7 mouse cellular contexts compared by ENCODE assay signal in the genomic region with DNA sequence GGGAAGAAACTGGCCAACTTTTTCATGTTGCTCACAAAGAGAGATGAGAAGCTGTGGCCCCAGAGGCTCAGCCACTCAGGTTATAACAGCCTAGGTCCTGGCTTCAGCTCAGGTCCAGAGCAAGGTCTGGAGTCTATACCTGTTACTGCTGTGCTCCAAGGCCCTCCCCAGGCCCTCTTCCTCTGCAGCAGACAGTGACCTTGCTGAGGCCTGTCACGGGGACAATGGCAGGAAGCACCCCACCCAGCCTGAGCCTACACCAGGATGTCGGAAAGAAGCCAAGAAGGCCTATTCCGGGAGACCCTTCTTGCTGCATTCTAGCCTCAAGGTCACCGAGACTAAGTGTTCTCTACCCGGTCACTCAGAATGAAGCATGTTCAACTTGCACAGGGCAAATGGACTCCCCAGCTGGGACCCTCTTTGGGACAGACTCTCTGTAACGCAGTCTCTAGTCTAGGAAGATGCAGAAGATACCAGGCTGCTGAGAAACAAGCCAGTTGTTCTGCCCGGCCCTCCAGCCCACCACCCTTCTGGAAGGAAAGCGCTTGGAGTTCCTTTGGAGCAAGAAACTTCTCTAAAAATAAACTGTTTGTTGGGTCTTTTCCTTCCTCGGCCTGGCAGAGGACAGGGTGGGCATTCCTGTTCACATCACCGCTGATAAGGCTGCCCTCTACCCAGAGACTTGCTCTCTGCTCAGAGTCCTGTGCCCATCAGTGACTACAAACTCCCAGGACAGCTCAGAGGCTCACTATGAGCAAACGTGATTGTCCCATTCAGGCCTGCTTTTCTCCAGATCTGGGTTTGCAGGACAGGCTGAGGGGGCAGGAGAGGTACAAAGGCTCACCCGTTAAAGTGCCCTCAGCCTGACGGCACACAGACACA. TPM values are rescaled to one million over a fixed set of nuclear protein-coding genes. Genes with fewer than 3 reads are reported as not detected.
DNase-seq lines count a peak whose midpoint lies in the region; ATAC-seq lines count a peak whose summit lies in the region.

No protein-coding gene starts in this region.

- peaks cover 19% of the 10 kb centered on the region; the same call in 1 of the 2 replicates for H3K36me3 ChIP-seq in embryonic facial prominence, embryonic 10.5 days (replicated peaks)
- no peaks in the 10 kb centered on the region for H3K36me3 ChIP-seq in hindbrain, embryonic 12.5 days
- H3K36me3 ChIP-seq in limb, embryonic 13.5 days, result peaks cover 13% of the 10 kb centered on the region
- H3K36me3 ChIP-seq in stomach, embryonic 14.5 days (ENCODE audit: control insufficient read depth, insufficient read depth, low read length), result no peaks in the 10 kb centered on the region

- ATAC-seq in hindbrain, embryonic 12.5 days (ENCODE audit: low FRiP score), result no peak
- ATAC-seq in limb, embryonic 13.5 days (ENCODE audit: low FRiP score, low read depth), result no peak
- no peak for ATAC-seq in stomach, embryonic 14.5 days (ENCODE audit: insufficient number of reproducible peaks, insufficient read depth, low FRiP score, low read depth)

- no peaks in the 10 kb centered on the region for H3K27me3 ChIP-seq in embryonic facial prominence, embryonic 10.5 days (replicated peaks; ENCODE audit: low read depth, poor library complexity, severe bottlenecking)
- H3K27me3 ChIP-seq in hindbrain, embryonic 12.5 days, result peaks cover 2% of the 10 kb centered on the region; the same call in 1 of the 2 replicates
- no peaks in the 10 kb centered on the region for H3K27me3 ChIP-seq in limb, embryonic 13.5 days
- no peaks in the 10 kb centered on the region for H3K27me3 ChIP-seq in stomach, embryonic 14.5 days (ENCODE audit: control insufficient read depth, insufficient read depth, low read length)

- no peak overlapping the region for H3K4me3 ChIP-seq in embryonic facial prominence, embryonic 10.5 days
- no peak overlapping the region for H3K4me3 ChIP-seq in hindbrain, embryonic 12.5 days
- H3K4me3 ChIP-seq in limb, embryonic 13.5 days, result no peak overlapping the region
- no peak overlapping the region for H3K4me3 ChIP-seq in stomach, embryonic 14.5 days (ENCODE audit: low read depth, low read length)

- H3K27ac ChIP-seq in embryonic facial prominence, embryonic 10.5 days (replicated peaks), result peak overlapping the region; percentile 48
- 0 out of 2 replicates have a peak overlapping the region, but pooled peaks have one; percentile 17 for H3K27ac ChIP-seq in hindbrain, embryonic 12.5 days
- peak overlapping the region; percentile 6; the same call in 1 of the 2 replicates for H3K27ac ChIP-seq in limb, embryonic 13.5 days
- peak overlapping the region; percentile 66; the same call in 1 of the 2 replicates for H3K27ac ChIP-seq in stomach, embryonic 14.5 days (ENCODE audit: low read length)

- DNase-seq in ZHBTc4 (ENCODE audit: low read depth, low spot score), result peak; percentile 43
- no peak for DNase-seq in embryonic facial prominence, embryonic 10.5 days (ENCODE audit: low spot score)
- DNase-seq in cerebellum, adult 8-10 months, result no peak
- no peak for DNase-seq in layer of hippocampus, adult 18-20 months (ENCODE audit: low spot score in 2 of 2)

- WGBS in embryonic facial prominence, embryonic 10.5 days, result 83% methylated on average over 13 of the region's 13 CpGs
- 81% methylated on average over 13 of the region's 13 CpGs for WGBS in hindbrain, embryonic 12.5 days
- 81% methylated on average over 13 of the region's 13 CpGs for WGBS in limb, embryonic 13.5 days
- WGBS in stomach, embryonic 14.5 days, result 80% methylated on average over 13 of the region's 13 CpGs

- H3K9ac ChIP-seq in hindbrain, embryonic 12.5 days, result no peak overlapping the region
- no peak overlapping the region for H3K9ac ChIP-seq in limb, embryonic 13.5 days
- H3K9ac ChIP-seq in stomach, embryonic 14.5 days (replicated peaks; ENCODE audit: low read depth, low read length), result no peak overlapping the region

- H3K9me3 ChIP-seq in embryonic facial prominence, embryonic 10.5 days, result no peaks in the 10 kb centered on the region
- no peaks in the 10 kb centered on the region for H3K9me3 ChIP-seq in hindbrain, embryonic 12.5 days (replicated peaks)
- no peaks in the 10 kb centered on the region for H3K9me3 ChIP-seq in limb, embryonic 13.5 days
- H3K9me3 ChIP-seq in stomach, embryonic 14.5 days (ENCODE audit: control insufficient read depth, low read depth, low read length), result no peaks in the 10 kb centered on the region

- peaks cover 46% of the 10 kb centered on the region for H3K4me1 ChIP-seq in embryonic facial prominence, embryonic 10.5 days
- peaks cover 28% of the 10 kb centered on the region for H3K4me1 ChIP-seq in hindbrain, embryonic 12.5 days
- H3K4me1 ChIP-seq in limb, embryonic 13.5 days, result peaks cover 17% of the 10 kb centered on the region
- H3K4me1 ChIP-seq in stomach, embryonic 14.5 days (ENCODE audit: control insufficient read depth, insufficient read depth, low read length), result no peaks in the 10 kb centered on the region

- H3K4me2 ChIP-seq in hindbrain, embryonic 12.5 days (replicated peaks), result no peak overlapping the region
- H3K4me2 ChIP-seq in limb, embryonic 13.5 days (replicated peaks), result no peak overlapping the region
- H3K4me2 ChIP-seq in stomach, embryonic 14.5 days (replicated peaks; ENCODE audit: low read depth, low read length), result no peak overlapping the region

RNA-seq across cellular contexts. Expression of a gene that starts 35.7 kb away (rescaled TPM):
- polyA plus RNA-seq in embryonic facial prominence, embryonic 10.5 days (2016; fragmentation: Nextera tagmentation; extraction: Ambion mirVana), result 3.2 and 4.0 TPM in 2 replicates
- 6.9 and 7.0 TPM in 2 replicates for polyA plus RNA-seq in hindbrain, embryonic 12.5 days (2016; fragmentation: Nextera tagmentation; extraction: Ambion mirVana)
- polyA plus RNA-seq in limb, embryonic 13.5 days (2015; fragmentation: Nextera tagmentation; extraction: Ambion mirVana), result 3.5 and 4.2 TPM in 2 replicates
- polyA plus RNA-seq in stomach, embryonic 14.5 days (2014; fragmentation: Nextera tagmentation; extraction: Ambion mirVana), result 6.6 and 6.9 TPM in 2 replicates
- 100 to 1,000 TPM; 315 to 325 TPM for total RNA-seq in layer of hippocampus, adult 18-20 months (2021)

Comparison
In these comparisons a context has a peak if more than half of its experiments do, and no peak if none do; other contexts are left out.
1. H3K27ac ChIP-seq: peak in every context shown above with its lines; median percentile 66 in stomach, embryonic 14.5 days; 48 in embryonic facial prominence, embryonic 10.5 days; 17 in hindbrain, embryonic 12.5 days; 6 in limb, embryonic 13.5 days.